Mouse (Mus musculus) midbrain, postnatal 0 days (tissue): ENCODE measurements around the gene Gucy2f. TPM values are rescaled to one million over a fixed set of nuclear protein-coding genes. Genes with fewer than 3 reads are reported as not detected.

Experiments
- ATAC-seq: fragments of 200-750 bp; cut with Nextera tagmentation; 2 replicates; pipeline ENCODE4 v1.8.0; 2017; ENCODE audit warnings: moderate number of reproducible peaks, mild to moderate bottlenecking, moderate TSS enrichment, moderate library complexity; ENCODE audit not compliant: low FRiP score
- DNase-seq: peaks from one replicate; pipeline ENCODE4 v3.0.0-alpha.2; 2015; ENCODE audit warnings: low spot score
- H3K27ac ChIP-seq: fragments of 300-500 bp; sonication (generic); 2 replicates; pipeline ENCODE4 v1.5.1; 2014; ENCODE audit warnings: low read depth, mild to moderate bottlenecking, low read length, mixed read lengths
- H3K27me3 ChIP-seq: fragments of 300-500 bp; sonication (generic); 2 replicates; pipeline ENCODE4 v1.6.1; 2014; ENCODE audit warnings: low read length, control low read depth, mixed read lengths; ENCODE audit not compliant: insufficient read depth
- H3K36me3 ChIP-seq: fragments of 300-500 bp; sonication (generic); 2 replicates; pipeline ENCODE4 v1.6.1; 2014; ENCODE audit warnings: low read length, control low read depth, mixed read lengths; ENCODE audit not compliant: insufficient read depth
- H3K4me1 ChIP-seq: fragments of 300-500 bp; sonication (generic); 2 replicates; pipeline ENCODE4 v1.6.1; 2014; ENCODE audit warnings: mild to moderate bottlenecking, control low read depth, antibody characterized with exemption, low read length, mixed read lengths; ENCODE audit not compliant: insufficient read depth
- H3K4me2 ChIP-seq: fragments of 300-500 bp; sonication (generic); 2 replicates; pipeline ENCODE4 v1.6.1; 2014; ENCODE audit warnings: low read depth, mild to moderate bottlenecking, low read length, mixed read lengths; ENCODE audit not compliant: poor library complexity, severe bottlenecking
- H3K4me3 ChIP-seq: fragments of 300-500 bp; sonication (generic); 2 replicates; pipeline ENCODE4 v1.5.1; 2014; ENCODE audit warnings: low read depth, mild to moderate bottlenecking, low read length, moderate library complexity
- H3K9ac ChIP-seq: fragments of 300-500 bp; sonication (generic); replicated peaks from 2 replicates; pipeline ENCODE4 v1.6.1; 2014; ENCODE audit warnings: mild to moderate bottlenecking, low read length, moderate library complexity, mixed read lengths; ENCODE audit not compliant: poor library complexity, severe bottlenecking
- H3K9me3 ChIP-seq: fragments of 300-500 bp; sonication (generic); 2 replicates; pipeline ENCODE4 v1.6.1; 2016; ENCODE audit warnings: low read length, control low read depth
- CTCF ChIP-seq: IDR thresholded peaks from 2 replicates; pipeline ENCODE4 v1.5.1; 2016; ENCODE audit warnings: antibody characterized with exemption, mild to moderate bottlenecking
- WGBS: fragments of 180-500 bp; shearing (Covaris S2); extraction: QIAGEN DNeasy Blood & Tissue Kit; methylation state at CpG from one replicate; pipeline ENCODE4 v1.1.7; 2014; 5-methylcytosine and 5-hydroxymethylcytosine counted together
- polyA plus RNA-seq: library from polyadenylated mRNA; unstranded; fragments of >200 nt; fragmentation: Nextera tagmentation; extraction: Ambion mirVana; gene quantifications from 2 replicates; pipeline ENCODE4 v1.2.1, GENCODE M21; 2015
- total RNA-seq: library from RNA; depleted of rRNA; stranded (reverse); fragments of >200 nt; gene quantifications from 2 replicates; pipeline ENCODE4 v1.2.3, GENCODE M21; 2014

Gene Gucy2f
- total and polyA plus RNA-seq, 2 experiments from 2014 or later = 0.14 to 0.44 TPM

DNA sequence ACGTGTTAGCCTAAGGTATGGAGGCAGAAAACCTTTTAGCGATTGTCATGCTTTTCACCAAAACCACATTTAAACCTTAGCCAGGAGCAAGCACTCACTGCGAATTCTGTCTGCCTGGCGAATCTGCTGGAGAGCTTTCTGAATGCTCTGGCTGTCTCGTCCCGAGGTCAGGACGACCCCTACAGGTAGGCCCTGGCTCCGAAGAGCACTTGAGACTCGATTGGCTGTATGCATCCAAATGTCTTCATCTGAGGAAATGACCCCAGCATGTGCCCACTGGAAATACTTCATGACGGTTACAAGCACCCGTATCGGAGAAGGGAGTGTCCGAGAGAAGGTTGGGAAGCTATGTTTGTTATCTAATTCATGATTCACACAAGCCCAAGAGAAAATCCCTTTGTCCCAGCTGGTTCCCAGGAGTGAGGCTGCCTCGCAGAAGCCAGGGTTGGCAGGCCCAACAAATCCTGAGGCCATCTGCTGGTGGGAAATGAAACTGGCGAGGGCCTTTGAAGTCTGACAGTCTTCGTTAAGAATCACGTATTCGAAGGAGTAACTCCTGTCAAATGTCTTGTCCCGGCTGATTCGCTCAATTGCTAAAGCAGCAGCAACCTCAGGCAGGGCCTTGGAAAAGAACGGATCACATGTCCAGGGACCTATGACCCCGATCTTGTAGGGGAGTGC is 7.6 kb downstream of the Gucy2f start:
- 31% methylated on average over 22 of the region's 22 CpGs for WGBS
- no peak overlapping the region for H3K4me2 ChIP-seq
- TF ChIP-seq CTCF = peak; percentile 73

GRCm38 (mm10) chrX:142182026-142182425 is 14.7 kb downstream of the Gucy2f start:
- no peak overlapping the region for H3K27ac ChIP-seq
- no peak for DNase-seq
- WGBS = 90% methylated on average over 2 of the region's 2 CpGs
- no peaks in the 10 kb centered on the region for H3K4me1 ChIP-seq
- TF ChIP-seq CTCF = no peak
- H3K9me3 ChIP-seq = no peaks in the 10 kb centered on the region
- no peak overlapping the region for H3K4me3 ChIP-seq
- no peak for ATAC-seq
- no peaks in the 10 kb centered on the region; the same call in 1 of the 2 replicates for H3K27me3 ChIP-seq
- H3K9ac ChIP-seq = no peak overlapping the region
- no peaks in the 10 kb centered on the region for H3K36me3 ChIP-seq
- no peak overlapping the region for H3K4me2 ChIP-seq

More for the DNA sequence above, 7.6 kb downstream of the Gucy2f start:
- no peaks in the 10 kb centered on the region for H3K9me3 ChIP-seq
- no peaks in the 10 kb centered on the region for H3K36me3 ChIP-seq
- no peak overlapping the region for H3K4me3 ChIP-seq
- H3K9ac ChIP-seq = no peak overlapping the region
- H3K4me1 ChIP-seq = no peaks in the 10 kb centered on the region
- no peaks in the 10 kb centered on the region; the same call in 1 of the 2 replicates for H3K27me3 ChIP-seq
- no peak overlapping the region for H3K27ac ChIP-seq
- DNase-seq = peak; percentile 73
- ATAC-seq = peak; percentile 80

DNA sequence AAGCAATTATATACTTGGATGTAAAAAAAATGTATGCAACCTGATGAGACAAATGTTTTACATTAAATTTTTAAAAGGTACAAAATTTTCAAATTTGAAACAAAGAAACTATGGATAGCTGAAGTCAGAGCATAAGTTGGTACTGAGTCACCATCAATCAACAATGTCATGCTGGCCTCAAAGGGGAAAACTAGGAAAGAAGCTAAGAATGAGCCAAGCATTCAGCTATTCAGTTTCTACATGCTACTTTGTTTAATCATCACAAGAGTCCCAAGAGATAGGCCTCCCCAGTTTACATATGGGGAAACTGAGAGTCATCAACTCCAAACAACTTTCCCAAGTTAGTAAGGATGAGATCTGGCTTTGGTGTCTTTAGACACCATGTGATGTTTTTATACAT is 19.8 kb downstream of the Gucy2f start:
- DNase-seq = no peak
- no peaks in the 10 kb centered on the region for H3K27me3 ChIP-seq
- H3K4me2 ChIP-seq = no peak overlapping the region
- no peaks in the 10 kb centered on the region for H3K4me1 ChIP-seq
- no peak for TF ChIP-seq CTCF
- H3K36me3 ChIP-seq = no peaks in the 10 kb centered on the region
- H3K9ac ChIP-seq = no peak overlapping the region
- no peak overlapping the region for H3K27ac ChIP-seq
- no peak for ATAC-seq
- no peaks in the 10 kb centered on the region for H3K9me3 ChIP-seq
- no peak overlapping the region for H3K4me3 ChIP-seq

- Histone ChIP-seq H3K4me2 (no peak overlapping the region), H3K4me1 (no peaks in the 10 kb centered on the region), H3K27me3 (peaks cover 12% of the 10 kb centered on the region; the same call in 1 of the 2 replicates), H3K27ac (no peak overlapping the region), H3K9ac (no peak overlapping the region), H3K36me3 (no peaks in the 10 kb centered on the region), H3K9me3 (no peaks in the 10 kb centered on the region), H3K4me3 (no peak overlapping the region)
- no peak for ATAC-seq
- TF ChIP-seq CTCF = no peak
- DNase-seq = no peak
These were observed 81.0 kb downstream of the Gucy2f start for GRCm38 (mm10) chrX:142115779-142116178.

DNA sequence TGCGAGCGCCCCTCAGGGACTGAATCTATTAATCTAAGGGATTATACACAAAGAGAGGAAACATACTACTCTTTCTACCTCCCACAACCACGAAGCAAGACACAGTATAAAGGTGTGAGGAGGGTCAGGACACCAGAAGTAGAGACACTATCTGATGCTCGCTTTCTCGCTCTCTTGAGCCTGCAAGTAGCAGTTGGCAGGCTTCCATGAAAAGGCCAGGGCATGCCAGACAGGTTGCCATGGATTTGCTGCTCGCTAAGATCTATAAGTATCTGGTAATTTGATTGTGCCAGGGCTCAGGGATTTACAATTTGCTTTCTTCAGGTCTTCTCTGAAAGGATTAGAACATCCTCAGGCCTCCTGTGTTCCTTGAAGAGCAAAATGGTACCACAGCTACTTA is 85.5 kb downstream of the Gucy2f start:
- Histone ChIP-seq H3K4me2 (no peak overlapping the region), H3K4me3 (no peak overlapping the region), H3K27me3 (peaks cover 9% of the 10 kb centered on the region; the same call in 1 of the 2 replicates), H3K36me3 (no peaks in the 10 kb centered on the region), H3K4me1 (no peaks in the 10 kb centered on the region), H3K9ac (no peak overlapping the region), H3K9me3 (no peaks in the 10 kb centered on the region), H3K27ac (no peak overlapping the region)
- no peak for TF ChIP-seq CTCF
- ATAC-seq (no peak), DNase-seq (peak; percentile 14)
- 46% methylated on average over 6 of the region's 6 CpGs for WGBS

DNA sequence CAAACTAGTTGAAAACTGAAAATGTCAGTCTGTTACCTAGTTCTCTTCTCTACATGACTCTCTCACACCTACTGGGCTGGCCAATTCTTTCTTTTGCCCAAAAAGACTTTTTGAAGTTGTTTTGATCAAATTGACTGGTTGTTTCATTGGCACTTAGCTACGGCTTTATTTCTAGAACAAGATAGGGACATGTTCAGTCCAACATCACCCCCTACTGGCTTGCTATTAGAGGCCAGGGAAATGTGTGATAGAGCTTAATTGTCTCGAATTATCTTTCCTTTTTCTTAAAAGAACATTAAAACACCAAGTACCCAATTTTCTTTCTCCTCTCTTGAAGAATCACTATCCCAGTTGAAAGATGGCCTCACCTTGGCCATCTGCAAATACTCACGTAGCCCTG is 99.8 kb downstream of the Gucy2f start:
- Histone ChIP-seq H3K36me3 (no peaks in the 10 kb centered on the region), H3K27me3 (no peaks in the 10 kb centered on the region), H3K4me1 (no peaks in the 10 kb centered on the region), H3K4me3 (no peak overlapping the region), H3K9ac (no peak overlapping the region), H3K9me3 (no peaks in the 10 kb centered on the region), H3K4me2 (no peak overlapping the region), H3K27ac (no peak overlapping the region)
- DNase-seq (peak; percentile 53), ATAC-seq (no peak)
- WGBS = 48% methylated on average over 3 of the region's 3 CpGs
- peak; percentile 72 for TF ChIP-seq CTCF
